Mouse (Mus musculus): Measurements from ENCODE around the gene Gm10944.

DNA sequence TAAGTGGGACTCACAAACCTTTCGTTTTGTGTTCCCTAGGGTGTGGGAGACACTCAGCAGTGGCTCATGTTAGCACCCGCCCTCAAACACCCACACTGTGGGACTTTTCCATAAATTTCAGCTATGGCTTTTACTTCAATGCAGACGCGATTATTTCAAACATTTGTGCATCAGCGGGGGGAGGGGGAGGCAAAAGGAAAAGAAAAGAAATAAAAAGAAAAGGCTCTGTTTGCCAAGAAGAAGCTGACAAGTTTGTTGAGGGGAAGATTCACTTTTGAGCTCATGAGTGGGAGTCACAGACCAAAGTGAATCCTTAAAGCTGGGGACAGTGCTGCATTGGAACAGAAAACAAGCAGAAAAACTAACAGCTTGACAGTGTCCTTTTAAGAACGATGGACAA is 16.3 kb downstream of the Gm10944 start:
- TF ChIP-seq CTCF (IDR thresholded peaks at IDR 0.05; ENCODE audit: borderline replicate concordance, extremely low read depth, insufficient read depth, insufficient read length) (no peak), POLR2A (IDR thresholded peaks at IDR 0.05; ENCODE audit: borderline replicate concordance, extremely low read depth, insufficient read depth, insufficient read length, poor library complexity, severe bottlenecking) (no peak)

All from brain, embryonic 14.5 days (tissue).